Mouse (Mus musculus) erythroid progenitor cell, adult 5-6 weeks (primary cell): ENCODE measurements around the gene Olfr1451. TPM values are rescaled to one million over a fixed set of nuclear protein-coding genes. Genes with fewer than 3 reads are reported as not detected.
"Not testable (repeated sequence)": the region's sequence is repeated elsewhere in the genome, so short reads cannot be mapped to it uniquely, and the experiment has no call there.

Source experiments
- ATAC-seq: replicated peaks from 2 replicates; pipeline ENCODE4 v1.8.0; 2016; ENCODE audit warnings: moderate number of reproducible peaks, mild to moderate bottlenecking, moderate TSS enrichment, inconsistent platforms; ENCODE audit not compliant: poor library complexity, low FRiP score, severe bottlenecking
- total RNA-seq, 2 experiments: library from RNA; stranded (forward) in 1 of 2; stranded (reverse) in 1 of 2; fragments of 150-400 nt in 1 of 2; fragments of 186-747, 209-891 nt in 1 of 2; gene quantifications; 2 replicates each; pipeline versions ENCODE4 v1.2.3 to v1.2.4; 2015 to 2017; ENCODE audit warnings: low replicate concordance in 2 of 2

The Olfr1451 gene
- total RNA-seq (2015; ENCODE audit: low replicate concordance) (not detected in 2 replicates), total RNA-seq (2017; ENCODE audit: low replicate concordance) (not detected in 2 replicates)

- no peak for ATAC-seq
These were observed at the start of gene Olfr1451 for GRCm38 (mm10) chr19:12994714-12995113. Gene Olfr1451, plus strand, starts transcription at chr19:12995014.

GRCm38 (mm10) chr19:12949958-12950357, 44.9 kb upstream of the Olfr1451 start, which contains the start of gene Olfr1450:
Gene Olfr1450, plus strand, starts transcription at chr19:12950258.
- no peak for ATAC-seq

DNA sequence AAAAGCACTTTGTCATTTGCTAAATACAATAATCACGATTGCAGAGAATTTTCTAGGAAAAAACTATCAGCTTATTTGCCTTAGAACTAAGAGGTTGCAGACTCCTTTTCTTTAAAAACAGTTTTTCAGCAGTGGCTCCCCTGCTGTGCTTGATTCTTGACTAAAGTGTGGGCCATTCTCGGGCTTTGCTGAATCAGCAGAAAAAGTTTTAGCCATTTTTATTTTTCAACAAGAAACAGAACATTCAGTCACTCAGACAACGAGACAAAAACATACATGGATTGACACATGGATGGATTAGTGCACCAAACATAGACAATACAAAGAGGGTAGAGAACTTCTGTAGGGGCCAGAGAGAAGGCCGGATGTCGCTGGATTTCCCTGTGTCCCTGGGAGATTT, 24.7 kb upstream of the Olfr1451 start:
- ATAC-seq, result not testable (repeated sequence)

DNA sequence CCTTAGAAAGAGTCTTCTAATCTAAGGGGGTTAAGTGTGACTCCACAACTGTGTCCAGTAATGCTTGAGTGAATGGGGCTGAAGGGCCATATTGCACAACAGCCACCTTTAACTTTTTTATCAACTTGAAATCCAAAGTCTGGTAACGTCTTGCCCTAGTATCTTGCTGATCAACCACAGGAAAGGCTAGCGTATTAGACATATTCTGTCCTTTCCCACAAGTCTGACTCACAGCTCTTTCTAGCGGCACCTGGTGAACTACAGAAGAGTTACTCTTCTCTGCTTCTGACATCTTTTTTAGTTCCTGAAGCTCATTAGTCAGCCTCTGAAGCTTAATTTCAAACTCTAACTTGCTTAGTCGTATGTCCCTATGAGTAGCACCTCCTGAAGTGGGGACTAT, 2.5 kb upstream of the Olfr1451 start:
- ATAC-seq, result not testable (repeated sequence)

- no peak for ATAC-seq
These were observed 33.4 kb downstream of the Olfr1451 start, which contains the start of gene Olfr1453 for GRCm38 (mm10) chr19:13028227-13028626. Gene Olfr1453, minus strand, starts transcription at chr19:13028327.

Other genes with a start within 250 kb of the Olfr1451 start
- gene Cntf, start 229.4 kb upstream of the Olfr1451 start, total RNA-seq (2015; ENCODE audit: low replicate concordance), result 6.7 and 20.2 TPM in 2 replicates
- 3.6 and 5.0 TPM in 2 replicates for gene Cntf, start 229.4 kb upstream of the Olfr1451 start, total RNA-seq (2017; ENCODE audit: low replicate concordance)
- 101 and 140 TPM in 2 replicates for gene Zfp91, start 198.9 kb upstream of the Olfr1451 start, total RNA-seq (2015; ENCODE audit: low replicate concordance)
- gene Zfp91, start 198.9 kb upstream of the Olfr1451 start, total RNA-seq (2017; ENCODE audit: low replicate concordance), result 140 and 154 TPM in 2 replicates
- gene Lpxn, start 198.8 kb upstream of the Olfr1451 start, total RNA-seq (2015; ENCODE audit: low replicate concordance), result 0.84 and 2.9 TPM in 2 replicates
- 1.3 and 3.2 TPM in 2 replicates for gene Lpxn, start 198.8 kb upstream of the Olfr1451 start, total RNA-seq (2017; ENCODE audit: low replicate concordance)
- not detected in 2 replicates for gene Gm5244, start 148.3 kb upstream of the Olfr1451 start, total RNA-seq (2015; ENCODE audit: low replicate concordance)
- not detected in 2 replicates for gene Gm5244, start 148.3 kb upstream of the Olfr1451 start, total RNA-seq (2017; ENCODE audit: low replicate concordance)
- not detected in 2 replicates for gene Olfr1444, start 137.7 kb upstream of the Olfr1451 start, total RNA-seq (2015; ENCODE audit: low replicate concordance)
- gene Olfr1444, start 137.7 kb upstream of the Olfr1451 start, total RNA-seq (2017; ENCODE audit: low replicate concordance), result not detected in 2 replicates
- not detected in 2 replicates for gene Olfr1445, start 111.2 kb upstream of the Olfr1451 start, total RNA-seq (2015; ENCODE audit: low replicate concordance)
- gene Olfr1445, start 111.2 kb upstream of the Olfr1451 start, total RNA-seq (2017; ENCODE audit: low replicate concordance), result not detected in 2 replicates
- gene Olfr1446, start 101.5 kb upstream of the Olfr1451 start, total RNA-seq (2015; ENCODE audit: low replicate concordance), result not detected in 2 replicates
- gene Olfr1446, start 101.5 kb upstream of the Olfr1451 start, total RNA-seq (2017; ENCODE audit: low replicate concordance), result not detected in 2 replicates
- gene Olfr1447, start 91.3 kb upstream of the Olfr1451 start, total RNA-seq (2015; ENCODE audit: low replicate concordance), result not detected in 2 replicates
- not detected in 2 replicates for gene Olfr1447, start 91.3 kb upstream of the Olfr1451 start, total RNA-seq (2017; ENCODE audit: low replicate concordance)
- gene Olfr1448, start 70.6 kb upstream of the Olfr1451 start, total RNA-seq (2015; ENCODE audit: low replicate concordance), result not detected in 2 replicates
- not detected in 2 replicates for gene Olfr1448, start 70.6 kb upstream of the Olfr1451 start, total RNA-seq (2017; ENCODE audit: low replicate concordance)
- not detected in 2 replicates for gene Olfr1449, start 64.2 kb upstream of the Olfr1451 start, total RNA-seq (2015; ENCODE audit: low replicate concordance)
- gene Olfr1449, start 64.2 kb upstream of the Olfr1451 start, total RNA-seq (2017; ENCODE audit: low replicate concordance), result not detected in 2 replicates
- not detected in 2 replicates for gene Olfr1450, start 44.8 kb upstream of the Olfr1451 start, total RNA-seq (2015; ENCODE audit: low replicate concordance)
- not detected in 2 replicates for gene Olfr1450, start 44.8 kb upstream of the Olfr1451 start, total RNA-seq (2017; ENCODE audit: low replicate concordance)
- not detected in 2 replicates for gene Olfr1453, start 33.3 kb downstream of the Olfr1451 start, total RNA-seq (2015; ENCODE audit: low replicate concordance)
- gene Olfr1453, start 33.3 kb downstream of the Olfr1451 start, total RNA-seq (2017; ENCODE audit: low replicate concordance), result not detected in 2 replicates
- gene Olfr1454, start 65.6 kb downstream of the Olfr1451 start, total RNA-seq (2015; ENCODE audit: low replicate concordance), result not detected in 2 replicates
- not detected in 2 replicates for gene Olfr1454, start 65.6 kb downstream of the Olfr1451 start, total RNA-seq (2017; ENCODE audit: low replicate concordance)
- gene Olfr1457, start 102.9 kb downstream of the Olfr1451 start, total RNA-seq (2015; ENCODE audit: low replicate concordance), result not detected in 2 replicates
- not detected in 2 replicates for gene Olfr1457, start 102.9 kb downstream of the Olfr1451 start, total RNA-seq (2017; ENCODE audit: low replicate concordance)
- not detected in 2 replicates for gene Olfr1458, start 111.8 kb downstream of the Olfr1451 start, total RNA-seq (2015; ENCODE audit: low replicate concordance)
- not detected in 2 replicates for gene Olfr1458, start 111.8 kb downstream of the Olfr1451 start, total RNA-seq (2017; ENCODE audit: low replicate concordance)
- not detected in 2 replicates for gene Olfr1459, start 154.5 kb downstream of the Olfr1451 start, total RNA-seq (2015; ENCODE audit: low replicate concordance)
- not detected in 2 replicates for gene Olfr1459, start 154.5 kb downstream of the Olfr1451 start, total RNA-seq (2017; ENCODE audit: low replicate concordance)
- gene Olfr1461, start 168.0 kb downstream of the Olfr1451 start, total RNA-seq (2015; ENCODE audit: low replicate concordance), result not detected in 2 replicates
- not detected in 2 replicates for gene Olfr1461, start 168.0 kb downstream of the Olfr1451 start, total RNA-seq (2017; ENCODE audit: low replicate concordance)
- not detected in 2 replicates for gene Olfr1462, start 190.7 kb downstream of the Olfr1451 start, total RNA-seq (2015; ENCODE audit: low replicate concordance)
- gene Olfr1462, start 190.7 kb downstream of the Olfr1451 start, total RNA-seq (2017; ENCODE audit: low replicate concordance), result not detected in 2 replicates
- gene Olfr1463, start 236.3 kb downstream of the Olfr1451 start, total RNA-seq (2015; ENCODE audit: low replicate concordance), result not detected in 2 replicates
- gene Olfr1463, start 236.3 kb downstream of the Olfr1451 start, total RNA-seq (2017; ENCODE audit: low replicate concordance), result not detected in 2 replicates